Mouse (Mus musculus): ENCODE results near the gene Oxld1.
A peak's percentile ranks its signal among the peaks of the same experiment; 100 is the strongest.

The Oxld1 gene

DNA sequence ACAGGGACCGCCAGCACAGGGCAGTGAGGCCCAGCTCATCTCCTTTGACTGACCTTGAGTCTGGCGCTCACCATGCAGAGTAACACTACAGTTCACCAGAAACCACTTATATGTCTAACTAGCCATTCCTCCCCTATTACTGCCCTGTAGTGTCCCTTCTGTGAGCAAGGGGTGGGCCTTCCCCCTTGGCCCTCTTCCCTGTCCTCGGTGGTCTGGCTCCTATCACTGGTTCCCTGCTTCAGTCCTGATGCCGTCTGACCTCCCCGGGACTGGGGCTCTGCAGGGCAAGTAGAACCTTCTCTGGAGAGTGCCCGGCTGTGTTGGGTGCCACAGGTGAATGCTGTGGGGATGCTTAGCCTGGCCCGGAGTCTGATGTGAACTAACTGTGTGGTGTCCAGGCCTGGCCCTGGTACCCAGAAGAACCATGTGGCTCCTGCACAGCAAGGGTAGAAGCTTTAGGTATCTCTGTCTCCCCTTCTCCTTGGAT is 25.6 kb upstream of the Oxld1 start:
- no peak for DNase-seq (ENCODE audit: low read depth, low spot score)

DNA sequence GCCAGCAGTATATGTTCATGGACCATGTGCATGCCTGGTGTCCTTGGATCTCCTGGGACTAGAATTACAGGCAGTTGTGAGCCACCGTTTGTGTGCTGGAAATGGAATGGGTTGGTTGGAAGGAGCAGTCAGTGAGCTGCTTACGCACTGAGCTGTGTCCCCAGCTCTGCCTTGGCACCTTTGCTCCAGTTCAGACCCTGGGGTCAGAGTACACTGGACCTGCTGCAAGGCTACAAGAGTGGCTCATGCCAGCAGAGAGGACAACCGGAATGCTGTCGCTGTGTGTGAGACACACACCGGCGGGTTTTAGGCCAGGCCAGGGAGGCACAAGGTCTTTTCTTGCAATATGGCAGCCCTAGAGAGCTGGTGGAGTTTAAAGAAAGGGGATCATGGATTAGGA is 14.2 kb upstream of the Oxld1 start:
- DNase-seq (ENCODE audit: low read depth, low spot score), result no peak

DNA sequence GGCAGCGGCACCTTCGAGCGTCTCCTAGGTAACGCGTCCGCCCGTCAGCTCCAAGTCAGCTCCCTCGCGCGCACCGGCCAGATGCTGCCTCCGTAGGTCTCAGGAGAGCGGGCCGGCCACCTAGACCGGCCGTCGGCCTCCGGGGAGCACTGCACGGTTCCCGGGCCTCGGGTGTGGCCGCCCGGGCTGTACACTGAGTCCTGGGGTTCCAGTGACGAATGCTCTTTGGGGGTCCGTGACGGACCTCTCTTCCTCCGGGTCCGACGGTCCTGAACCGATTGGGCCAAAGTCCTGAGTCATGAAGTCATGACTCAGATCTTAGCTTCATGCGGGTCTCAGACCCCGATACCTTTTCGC is 9.8 kb upstream of the Oxld1 start:
- DNase-seq (ENCODE audit: low read depth, low spot score), result no peak

DNA sequence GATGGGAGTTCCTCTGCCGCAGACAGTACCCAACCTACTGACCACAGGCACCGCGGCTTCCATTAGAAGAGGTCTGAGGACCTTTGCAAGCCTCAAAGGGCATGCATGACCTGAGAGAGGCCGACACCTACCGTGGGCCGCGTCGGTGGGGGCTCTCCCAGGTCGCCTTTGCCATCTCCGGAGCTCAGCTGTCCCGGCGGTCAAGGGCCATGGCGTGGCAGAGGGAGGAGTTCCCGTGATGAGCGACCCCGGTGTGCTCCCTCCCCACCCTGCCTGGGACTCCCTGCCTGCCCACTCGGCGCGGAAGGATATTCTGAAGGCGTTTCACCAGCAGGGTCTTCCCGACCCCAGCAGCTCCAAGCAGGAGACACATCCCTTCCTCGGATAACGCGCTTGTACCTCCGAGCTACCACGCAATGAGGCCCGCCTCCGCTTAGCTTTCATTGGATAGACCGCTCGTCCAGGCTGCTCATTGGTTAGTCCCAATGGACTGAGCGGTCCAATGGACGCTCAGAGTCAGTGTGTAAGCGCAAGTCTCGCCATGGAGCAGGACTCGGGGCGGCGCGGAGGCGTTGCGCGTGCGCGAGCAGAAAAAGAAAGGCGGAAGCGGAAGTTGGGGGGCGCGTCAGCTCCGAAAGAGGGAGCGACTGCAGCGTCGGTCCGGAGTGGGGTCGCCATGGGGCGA is 9.3 kb upstream of the Oxld1 start, which contains the start of gene Arl16:
Gene Arl16, minus strand, starts transcription at position 557 of the 685 bp plus-strand sequence.
- peak; percentile 99 for DNase-seq (ENCODE audit: low read depth, low spot score)

DNA sequence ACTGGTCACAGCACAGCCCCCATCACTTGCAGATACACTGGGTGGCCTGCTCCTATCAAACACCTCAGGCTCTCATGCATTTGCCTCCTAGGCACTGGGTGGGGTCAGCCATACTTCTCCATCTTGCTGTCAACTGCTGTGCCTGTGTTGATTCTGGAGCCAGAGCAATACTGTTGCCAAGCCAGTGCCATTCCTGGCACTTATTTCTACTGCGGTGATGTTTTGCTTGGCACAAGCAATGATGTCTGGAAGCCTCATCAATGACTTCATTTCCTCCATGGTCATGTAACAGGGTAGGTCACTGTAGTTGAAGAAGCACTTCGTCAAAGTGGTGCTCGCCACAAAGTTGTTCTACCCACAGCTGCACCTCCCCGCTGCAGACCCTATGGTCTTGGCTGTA is 7.7 kb upstream of the Oxld1 start:
- DNase-seq (ENCODE audit: low read depth, low spot score), result peak; percentile 66

DNA sequence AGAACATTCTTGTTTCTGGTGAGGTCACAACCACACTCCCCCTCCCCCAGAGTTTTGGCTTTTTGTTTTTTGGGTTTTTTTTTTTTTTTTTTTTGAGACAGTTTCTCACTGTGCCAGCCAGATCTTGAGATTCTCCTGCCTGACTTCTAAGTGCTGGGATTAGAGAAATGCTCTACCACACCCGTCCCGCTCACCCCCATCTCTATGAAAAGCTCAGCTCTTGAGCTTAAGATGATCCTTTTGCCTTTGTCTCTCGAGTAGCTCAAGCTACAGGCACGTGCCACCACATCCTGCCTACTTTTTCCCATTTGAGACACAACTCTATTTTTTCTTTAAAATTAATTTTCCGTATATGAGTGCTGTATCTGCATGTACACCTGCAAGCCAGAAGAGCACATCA is 6.5 kb upstream of the Oxld1 start:
- DNase-seq (ENCODE audit: low read depth, low spot score), result no peak

DNA sequence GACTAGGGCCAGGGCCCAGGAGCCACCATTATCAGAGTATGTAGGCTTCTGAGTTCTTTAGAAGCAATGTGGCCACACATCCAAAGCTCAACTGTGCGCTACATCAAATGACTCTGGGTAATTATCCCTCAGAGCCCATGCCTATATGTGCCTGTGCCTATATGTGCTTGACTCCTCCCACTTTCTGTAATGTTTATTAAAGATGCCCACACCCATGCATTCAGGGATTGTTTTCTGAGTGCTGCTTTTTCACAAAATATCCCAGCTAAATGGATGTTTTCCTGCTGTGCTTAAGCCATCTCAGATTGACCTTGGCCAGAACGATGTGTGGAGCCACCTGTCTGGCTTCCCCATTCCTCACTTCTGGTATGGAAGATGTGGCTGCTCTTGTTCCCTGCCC is 5.7 kb upstream of the Oxld1 start:
- DNase-seq (ENCODE audit: low read depth, low spot score), result no peak

DNA sequence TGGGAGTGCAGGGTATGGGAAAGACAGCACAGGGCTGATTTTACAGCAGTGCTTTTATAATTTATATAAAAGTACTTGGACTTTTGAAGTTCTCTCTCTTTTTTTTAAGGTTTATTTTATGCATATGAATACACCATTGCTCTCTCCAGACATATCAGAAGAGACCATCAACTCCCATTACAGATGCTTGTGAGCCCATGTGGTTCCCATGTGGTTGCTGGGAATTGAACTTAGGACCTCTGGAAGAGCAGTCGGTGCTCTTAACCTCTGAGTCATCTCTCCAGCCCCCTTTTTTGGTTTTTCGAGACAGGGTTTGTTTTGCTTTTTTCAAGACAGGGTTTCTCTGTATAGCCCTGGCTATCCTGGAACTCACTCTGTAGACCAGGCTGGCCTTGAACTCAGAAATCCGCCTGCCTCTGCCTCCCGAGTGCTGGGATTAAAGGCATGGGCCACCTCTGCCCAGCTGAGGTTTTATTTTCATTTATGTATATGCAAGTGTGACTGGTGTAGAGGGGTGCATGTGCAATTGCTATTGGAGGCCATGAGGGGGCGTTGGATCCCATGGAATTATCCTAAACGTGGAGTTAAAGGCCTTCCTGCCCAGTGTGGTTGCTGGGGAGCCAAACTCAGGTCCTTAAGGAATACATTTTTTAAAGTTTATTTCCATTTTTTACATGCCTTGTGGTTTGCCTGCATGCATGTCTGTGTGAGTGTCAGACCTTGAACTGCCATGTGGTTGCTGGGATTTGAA is 1.2 kb upstream of the Oxld1 start:
- peak; percentile 64 for DNase-seq (ENCODE audit: low read depth, low spot score)

DNA sequence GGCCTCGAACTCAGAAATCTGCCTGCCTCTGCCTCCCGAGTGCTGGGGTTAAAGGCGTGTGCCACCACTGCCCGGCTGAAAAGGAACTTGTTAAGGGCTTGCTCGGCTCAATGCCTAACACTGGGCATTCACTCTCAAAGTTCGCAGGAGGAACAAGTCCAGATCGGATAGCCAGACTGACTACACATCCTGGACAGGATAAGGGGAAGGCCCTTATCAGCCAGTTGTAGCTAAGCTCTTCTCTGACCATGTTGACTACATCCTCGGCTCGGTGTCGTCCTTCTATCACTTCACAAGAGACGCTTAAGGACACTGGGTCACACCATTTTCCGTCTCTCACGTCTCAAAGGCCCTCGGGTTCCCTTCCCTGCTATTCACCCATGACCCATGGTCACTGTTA is 498 bp downstream of the Oxld1 start:
- DNase-seq (ENCODE audit: low read depth, low spot score), result no peak

DNA sequence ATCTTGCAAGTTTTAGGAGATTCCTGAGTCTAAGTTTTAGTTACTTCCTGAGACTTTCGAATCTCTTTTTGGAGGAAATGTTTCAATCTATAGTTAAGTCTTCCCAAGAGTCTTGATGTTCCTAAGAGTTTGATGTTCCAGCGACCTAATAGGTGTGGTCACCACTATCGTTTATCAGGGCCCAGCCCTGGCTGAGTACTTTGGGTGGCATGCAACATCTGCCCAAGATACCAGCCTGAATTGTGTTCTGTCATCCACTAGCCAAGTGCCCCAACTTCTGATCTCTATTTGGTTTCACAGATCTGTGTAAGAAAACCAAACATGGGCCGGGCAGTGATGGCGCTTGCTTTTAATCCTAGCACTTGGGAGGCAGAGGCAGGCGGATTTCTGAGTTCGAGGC is 2.5 kb downstream of the Oxld1 start:
- DNase-seq (ENCODE audit: low read depth, low spot score), result no peak

DNA sequence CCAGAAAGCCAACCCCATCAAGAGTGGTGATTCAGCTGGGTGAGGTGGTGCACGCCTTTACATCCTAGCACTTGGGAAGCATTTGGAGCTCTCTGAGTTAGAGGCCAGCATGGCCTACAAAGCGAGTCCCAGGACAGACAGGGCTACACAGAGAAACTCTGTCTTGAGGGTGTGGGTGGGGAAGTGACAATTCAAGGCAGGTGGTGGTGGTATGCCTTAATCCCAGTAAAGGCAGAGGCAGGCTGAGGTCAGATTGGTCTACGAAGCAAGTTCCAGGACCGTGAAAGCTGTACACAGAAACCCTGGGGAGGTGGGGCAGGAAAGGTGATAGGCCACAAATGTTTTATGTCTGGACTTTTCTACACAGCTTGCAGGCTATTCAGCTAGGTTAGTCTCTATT is 2.9 kb downstream of the Oxld1 start:
- DNase-seq (ENCODE audit: low read depth, low spot score), result no peak

DNA sequence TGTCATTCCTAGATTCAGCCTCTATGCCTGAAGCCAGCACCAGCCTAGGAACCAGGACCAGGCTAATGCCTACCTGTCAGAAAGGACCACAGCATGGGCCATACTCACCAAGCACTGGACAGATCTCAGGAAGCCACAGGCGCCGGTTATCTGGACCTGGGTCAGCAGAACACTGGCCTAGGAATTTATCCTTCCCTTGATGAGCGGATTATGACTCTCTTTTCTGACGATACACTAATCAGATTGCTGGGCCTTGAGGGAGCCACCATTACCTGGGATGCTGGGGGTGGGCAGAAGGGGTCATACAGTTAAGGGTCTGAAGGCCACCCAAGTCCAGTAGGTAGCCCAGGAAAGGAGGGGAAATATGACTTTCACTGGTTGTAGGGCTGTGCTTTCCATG is 4.6 kb downstream of the Oxld1 start, which contains the start of gene Pde6g:
Gene Pde6g, minus strand, starts transcription at position 195 of the 400 bp plus-strand sequence.
- no peak for DNase-seq (ENCODE audit: low read depth, low spot score)

DNA sequence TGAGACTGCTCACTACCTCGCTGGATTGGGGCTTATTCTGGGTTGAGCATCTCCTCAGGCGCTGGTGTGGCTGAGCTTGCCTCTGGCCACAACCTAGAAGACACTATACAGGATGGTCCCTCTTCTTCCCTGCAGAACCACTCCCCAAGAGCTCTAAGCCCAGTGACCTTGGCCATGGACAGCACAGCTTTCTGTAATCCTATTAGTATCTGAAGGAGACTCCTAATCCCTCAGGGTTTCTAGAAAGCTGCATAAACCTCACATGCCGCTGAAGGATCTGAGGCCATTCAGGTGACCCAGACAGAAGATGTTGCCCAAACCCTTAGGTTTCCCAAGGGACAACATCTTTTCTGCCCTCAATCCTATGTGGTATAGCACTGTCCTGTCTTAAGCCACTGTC is 5.6 kb downstream of the Oxld1 start:
- DNase-seq (ENCODE audit: low read depth, low spot score), result no peak

DNA sequence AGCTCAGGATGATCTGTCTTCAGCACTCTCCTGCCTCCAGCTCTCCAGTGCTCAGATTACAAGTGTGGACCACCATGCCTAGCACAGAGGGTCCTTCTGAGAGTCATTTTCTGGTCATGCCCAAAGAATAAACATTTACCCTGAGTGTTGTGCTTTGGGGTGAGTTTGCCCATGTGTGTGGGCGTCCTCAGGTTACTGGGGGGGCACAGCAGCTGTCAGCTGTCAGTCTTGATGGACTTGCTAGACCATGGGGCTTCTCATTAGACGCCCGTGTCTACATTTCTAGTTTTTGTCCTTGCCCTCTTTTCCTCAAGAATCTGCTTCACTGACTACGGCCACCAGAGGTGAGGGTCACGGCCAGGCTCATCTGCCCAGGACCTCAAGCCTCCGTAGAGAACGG is 10.7 kb downstream of the Oxld1 start:
- DNase-seq (ENCODE audit: low read depth, low spot score), result no peak

DNA sequence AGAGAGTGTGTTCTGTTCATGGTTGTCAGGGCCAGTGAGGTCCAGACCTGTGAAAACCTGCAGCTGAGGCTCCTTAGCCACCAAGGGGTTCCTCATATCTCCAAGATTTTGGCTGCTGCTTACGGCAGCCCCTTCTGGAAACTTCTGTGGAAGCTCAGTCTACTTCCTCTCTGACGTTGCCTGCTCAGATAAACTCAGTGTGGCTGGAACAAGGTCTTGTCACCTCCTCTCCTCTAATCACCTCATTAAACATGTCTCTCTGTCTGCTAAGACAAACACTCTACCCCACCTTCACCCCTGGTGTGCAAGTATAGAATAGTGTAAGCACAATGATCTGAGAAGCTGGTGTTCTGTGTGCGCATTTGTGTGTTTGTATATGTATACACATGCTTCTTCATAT is 12.4 kb downstream of the Oxld1 start:
- DNase-seq (ENCODE audit: low read depth, low spot score), result no peak

DNA sequence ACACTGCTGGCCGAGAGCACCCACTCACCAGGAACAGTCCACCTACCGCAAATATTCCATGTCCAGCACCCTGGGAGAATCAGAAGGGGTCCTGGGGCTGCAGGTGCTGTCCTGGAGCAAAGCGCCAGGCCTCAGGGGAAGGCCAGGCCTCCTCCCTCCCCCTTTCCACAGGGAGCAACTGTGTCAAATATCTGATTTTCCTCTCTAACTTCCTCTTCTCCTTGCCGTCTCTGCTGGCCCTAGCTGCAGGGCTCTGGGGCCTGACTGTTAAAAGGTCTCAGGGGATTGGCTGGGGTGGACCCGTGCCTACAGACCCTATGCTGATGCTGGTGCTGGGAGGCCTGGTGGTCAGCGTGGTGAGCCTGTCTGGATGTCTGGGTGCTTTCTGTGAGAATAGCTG is 13.8 kb downstream of the Oxld1 start:
- DNase-seq (ENCODE audit: low read depth, low spot score), result no peak

DNA sequence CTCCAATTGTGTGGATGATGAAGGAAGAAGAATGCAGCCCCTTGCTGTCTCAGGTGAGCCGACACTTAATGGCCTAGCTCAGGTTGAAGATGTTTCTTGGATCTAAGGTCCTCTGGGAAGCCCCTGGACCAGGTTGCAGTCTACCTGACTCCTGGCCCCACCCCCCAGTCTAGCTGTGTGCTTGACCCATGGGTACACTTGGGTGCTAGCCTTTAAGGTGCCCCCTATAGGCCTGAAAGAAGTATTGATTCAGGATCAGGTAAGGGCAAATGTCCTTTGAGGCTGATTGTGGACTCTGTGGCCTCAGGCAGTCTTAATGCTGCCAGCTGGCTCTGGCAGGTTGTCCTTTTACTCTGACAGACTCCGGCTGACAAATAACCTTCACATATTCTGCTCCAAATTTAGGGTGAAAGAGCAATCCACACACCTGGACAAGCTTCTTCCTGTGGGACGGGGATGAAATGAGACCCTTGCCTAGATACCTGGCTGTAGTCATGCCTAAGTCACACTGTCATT is 15.0 kb downstream of the Oxld1 start:
- DNase-seq (ENCODE audit: low read depth, low spot score), result no peak

DNA sequence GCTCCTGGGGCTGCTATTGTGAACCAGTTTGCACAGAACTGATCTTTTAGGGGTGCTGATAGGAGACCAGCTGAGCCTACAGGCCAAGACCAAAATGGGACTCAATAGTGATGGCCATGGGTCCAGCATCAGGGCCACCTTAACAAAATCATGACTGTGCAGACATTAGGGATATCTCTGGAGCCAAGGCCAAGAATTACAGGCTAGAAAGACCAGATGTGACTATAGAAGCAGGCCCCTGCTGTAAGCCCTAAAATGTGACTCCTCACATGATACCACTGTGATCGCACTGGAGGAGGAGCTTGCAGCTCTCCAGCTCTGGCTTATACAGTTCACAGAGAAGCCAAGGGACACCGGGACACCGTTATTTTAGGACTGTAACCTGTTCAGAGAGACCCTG is 15.5 kb downstream of the Oxld1 start, which contains the start of gene Tspan10:
Gene Tspan10, plus strand, starts transcription at position 301 of the 400 bp plus-strand sequence.
- no peak for DNase-seq (ENCODE audit: low read depth, low spot score)

DNA sequence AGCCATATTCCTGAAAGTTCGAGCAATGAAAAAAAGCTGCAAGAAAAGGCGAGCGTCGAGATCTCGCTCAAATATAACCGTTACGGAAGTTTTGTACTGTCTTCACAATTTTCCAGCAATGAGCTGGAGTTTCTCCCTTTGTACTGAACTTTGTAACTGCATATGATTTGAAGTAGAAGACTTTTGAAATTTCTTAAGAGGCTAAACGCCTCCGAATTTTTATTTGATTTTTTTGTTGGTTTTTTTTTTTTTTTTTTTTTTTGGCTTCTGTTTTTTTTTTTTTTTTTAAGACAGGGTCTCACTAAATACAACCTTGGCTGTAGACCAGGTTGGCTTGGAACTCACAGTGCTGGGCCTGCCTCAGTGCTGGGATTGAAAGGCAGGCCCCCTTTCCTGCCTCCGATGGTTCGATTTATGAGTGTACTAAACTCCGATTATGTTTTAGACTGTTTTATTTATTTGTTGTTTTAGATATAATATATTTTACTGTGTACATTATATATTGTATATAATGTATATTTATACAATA is 19.9 kb downstream of the Oxld1 start:
- peak; percentile 39 for DNase-seq (ENCODE audit: low read depth, low spot score)

DNA sequence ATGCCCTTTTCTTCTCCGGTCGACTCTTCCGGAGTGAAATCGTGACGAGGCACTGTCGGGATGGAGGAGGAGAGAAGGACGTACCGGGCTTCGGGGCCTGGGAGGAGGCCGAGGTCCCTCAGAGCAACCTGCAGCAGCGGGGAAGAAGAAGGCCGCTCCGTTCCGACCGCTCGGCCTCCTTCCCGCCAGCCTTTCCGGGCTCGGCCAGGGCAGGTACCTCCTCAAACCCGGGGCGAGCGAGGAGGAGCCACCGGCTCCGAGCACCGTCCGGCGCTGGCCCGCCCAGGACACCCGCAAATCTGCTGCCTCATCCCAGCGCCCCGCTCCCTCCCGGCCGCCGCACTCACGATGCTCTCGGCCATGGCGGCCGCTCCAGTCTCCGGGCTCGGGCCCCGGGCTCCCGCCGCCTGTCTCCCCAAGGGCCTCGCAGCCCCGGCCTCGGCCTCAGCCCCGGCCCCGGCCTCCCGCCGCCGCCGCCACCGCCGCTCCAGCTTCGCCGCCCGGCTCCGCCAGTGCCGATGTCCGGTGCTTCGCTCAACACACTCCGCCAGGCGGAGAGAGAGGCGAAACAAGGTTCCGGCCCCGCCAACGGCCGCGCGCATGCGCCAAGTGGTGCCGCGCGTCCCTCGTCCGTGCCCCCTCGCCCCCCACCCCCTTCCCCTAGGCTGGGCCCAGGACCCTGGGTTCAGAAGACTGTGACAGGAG is 20.6 kb downstream of the Oxld1 start, which contains the start of gene Nploc4:
Gene Nploc4, minus strand, starts transcription at position 557 of the 705 bp plus-strand sequence.
- DNase-seq (ENCODE audit: low read depth, low spot score), result peak; percentile 79

DNA sequence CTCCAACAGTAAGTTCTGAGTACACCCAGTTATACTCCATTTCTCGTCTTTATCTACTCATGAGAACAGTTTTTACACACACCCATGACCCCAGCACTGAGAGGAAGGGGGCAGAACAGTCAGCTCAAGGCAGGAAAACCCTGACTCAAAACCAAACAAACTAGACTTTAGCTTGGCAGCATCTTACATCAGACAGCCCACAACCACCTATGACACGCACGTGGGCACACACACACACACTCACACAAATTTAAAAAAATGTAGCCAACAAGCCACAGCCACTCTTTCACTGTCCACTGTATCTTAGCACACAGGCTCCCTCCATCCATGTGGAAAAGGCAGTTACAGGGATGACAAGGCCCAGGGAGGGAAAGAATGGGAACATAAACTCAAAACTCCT is 31.1 kb downstream of the Oxld1 start:
- no peak for DNase-seq (ENCODE audit: low read depth, low spot score)
